Mouse (Mus musculus) limb, embryonic 11.5 days (tissue): ENCODE results near the gene Gm17482. TPM values are rescaled to one million over a fixed set of nuclear protein-coding genes. Genes with fewer than 3 reads are reported as not detected.

Experiments
- ATAC-seq: fragments of 200-750 bp; cut with Nextera tagmentation; 2 replicates; pipeline ENCODE4 v1.8.0; 2017; ENCODE audit warnings: low read depth; ENCODE audit not compliant: insufficient number of reproducible peaks, low FRiP score, low TSS enrichment
- DNase-seq: peaks from one replicate; pipeline ENCODE4 v3.0.0-alpha.2; 2015; ENCODE audit warnings: low spot score
- H3K27ac ChIP-seq: fragments of 300-500 bp; sonication (generic); replicated peaks from 2 replicates; pipeline ENCODE4 v1.5.1; 2014; ENCODE audit warnings: low read depth, mild to moderate bottlenecking, low read length
- H3K27me3 ChIP-seq: fragments of 300-500 bp; sonication (generic); 2 replicates; pipeline ENCODE4 v1.6.1; 2014; ENCODE audit warnings: mild to moderate bottlenecking, low read length, mixed read lengths; ENCODE audit not compliant: control insufficient read depth, insufficient read depth
- H3K36me3 ChIP-seq: fragments of 300-500 bp; sonication (generic); 2 replicates; pipeline ENCODE4 v1.6.1; 2014; ENCODE audit warnings: mild to moderate bottlenecking, low read length, moderate library complexity, mixed read lengths; ENCODE audit not compliant: control insufficient read depth, insufficient read depth
- H3K4me1 ChIP-seq: fragments of 300-500 bp; sonication (generic); 2 replicates; pipeline ENCODE4 v1.6.1; 2014; ENCODE audit warnings: low read length, mixed read lengths; ENCODE audit not compliant: control insufficient read depth, insufficient read depth
- H3K4me2 ChIP-seq: fragments of 300-500 bp; sonication (generic); 2 replicates; pipeline ENCODE4 v1.6.1; 2014; ENCODE audit warnings: low read depth, mild to moderate bottlenecking, moderate library complexity; ENCODE audit not compliant: severe bottlenecking
- H3K4me3 ChIP-seq: fragments of 300-500 bp; sonication (generic); 2 replicates; pipeline ENCODE4 v1.5.1; 2014; ENCODE audit warnings: low read depth, low read length
- H3K9ac ChIP-seq: fragments of 300-500 bp; sonication (generic); 2 replicates; pipeline ENCODE4 v1.6.1; 2014; ENCODE audit warnings: mild to moderate bottlenecking, low read length
- H3K9me3 ChIP-seq: fragments of 300-500 bp; sonication (generic); 2 replicates; pipeline ENCODE4 v1.6.1; 2016; ENCODE audit warnings: low read length; ENCODE audit not compliant: control insufficient read depth
- WGBS: fragments of 180-500 bp; shearing (Covaris S2); extraction: QIAGEN DNeasy Blood & Tissue Kit; methylation state at CpG from one replicate; pipeline ENCODE4 v1.1.7; 2014; 5-methylcytosine and 5-hydroxymethylcytosine counted together
- polyA plus RNA-seq: library from polyadenylated mRNA; unstranded; fragments of >200 nt; fragmentation: Nextera tagmentation; extraction: Ambion mirVana; gene quantifications from 2 replicates; pipeline ENCODE4 v1.2.1, GENCODE M21; 2014

Gm17482 gene
- polyA plus RNA-seq, 1 experiment from 2014 or later, result not detected

DNA sequence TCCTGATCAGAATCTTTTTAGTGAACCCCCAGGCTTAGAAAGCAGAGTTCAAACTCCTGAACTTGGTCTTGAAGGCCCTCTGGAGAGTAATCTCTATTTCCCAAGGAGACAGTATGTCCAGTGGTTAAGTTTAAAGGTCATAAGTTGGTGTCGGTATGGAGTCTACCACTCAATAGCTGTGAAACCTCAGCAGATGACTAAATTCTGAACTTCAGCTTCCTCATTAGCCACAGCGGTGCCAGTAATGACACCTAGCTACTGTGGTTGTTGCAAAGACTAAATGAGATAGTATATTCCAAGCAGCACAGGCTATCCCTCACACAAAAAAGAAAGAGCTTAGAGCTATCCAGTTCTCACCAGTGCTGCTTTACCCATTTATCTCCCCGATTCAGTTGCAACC, 61.1 kb downstream of the Gm17482 start:
- Histone ChIP-seq H3K27me3 (no peaks in the 10 kb centered on the region), H3K27ac (no peak overlapping the region), H3K4me3 (no peak overlapping the region), H3K9me3 (no peaks in the 10 kb centered on the region), H3K9ac (no peak overlapping the region), H3K36me3 (no peaks in the 10 kb centered on the region), H3K4me2 (no peak overlapping the region), H3K4me1 (no peaks in the 10 kb centered on the region)
- ATAC-seq, result no peak
- 88% methylated on average over 3 of the region's 3 CpGs for WGBS
- no peak for DNase-seq

DNA sequence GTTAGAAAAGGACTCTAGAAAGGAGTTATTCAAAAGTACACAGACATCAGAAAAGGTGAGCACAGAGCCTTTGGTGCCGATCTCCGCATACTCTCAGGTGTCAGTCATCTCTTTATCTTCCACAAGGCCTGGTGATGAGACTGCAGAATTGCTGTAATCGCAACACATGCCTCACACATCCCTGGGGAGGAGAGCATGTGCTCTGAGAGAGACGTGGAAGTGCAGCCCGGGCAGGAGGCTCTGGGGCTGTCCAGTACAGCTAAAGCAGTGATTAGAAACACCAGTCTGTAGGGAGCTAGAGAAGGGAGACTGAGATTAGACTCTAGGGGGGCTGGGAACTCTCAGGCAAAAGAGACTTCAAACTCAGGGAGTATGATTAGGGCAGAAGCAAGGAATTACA, 63.4 kb downstream of the Gm17482 start:
- no peaks in the 10 kb centered on the region for H3K27me3 ChIP-seq
- no peak overlapping the region for H3K27ac ChIP-seq
- ATAC-seq, result no peak
- no peak overlapping the region for H3K4me2 ChIP-seq
- no peak overlapping the region for H3K4me3 ChIP-seq
- 70% methylated on average over 5 of the region's 5 CpGs for WGBS
- H3K4me1 ChIP-seq, result no peaks in the 10 kb centered on the region
- no peaks in the 10 kb centered on the region for H3K36me3 ChIP-seq
- H3K9ac ChIP-seq, result no peak overlapping the region
- no peaks in the 10 kb centered on the region for H3K9me3 ChIP-seq
- DNase-seq, result no peak

DNA sequence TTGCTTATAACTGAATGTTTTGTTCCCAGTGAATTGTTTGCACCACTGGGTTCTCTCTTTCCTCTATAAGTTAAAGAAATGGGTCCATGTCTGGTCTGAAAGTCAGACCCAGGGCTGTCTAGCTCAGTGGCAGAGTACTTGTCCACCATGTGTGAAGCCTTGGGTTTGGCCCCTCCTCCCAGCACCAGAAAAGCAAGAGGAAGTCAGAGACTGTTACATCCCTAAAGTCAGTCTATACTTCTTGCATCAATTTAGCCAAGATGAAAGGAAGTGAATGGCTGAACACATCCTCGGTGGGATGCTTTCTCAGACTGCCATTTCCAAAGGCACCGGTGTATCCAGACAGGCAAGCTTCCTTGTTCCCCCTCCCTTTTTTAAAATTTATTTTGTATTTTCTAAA, 63.9 kb downstream of the Gm17482 start:
- Histone ChIP-seq H3K36me3 (no peaks in the 10 kb centered on the region), H3K4me3 (no peak overlapping the region), H3K4me2 (no peak overlapping the region), H3K9ac (no peak overlapping the region), H3K9me3 (no peaks in the 10 kb centered on the region), H3K27me3 (no peaks in the 10 kb centered on the region), H3K27ac (no peak overlapping the region), H3K4me1 (no peaks in the 10 kb centered on the region)
- ATAC-seq (no peak), DNase-seq (no peak)
- 84% methylated on average over 2 of the region's 2 CpGs for WGBS

DNA sequence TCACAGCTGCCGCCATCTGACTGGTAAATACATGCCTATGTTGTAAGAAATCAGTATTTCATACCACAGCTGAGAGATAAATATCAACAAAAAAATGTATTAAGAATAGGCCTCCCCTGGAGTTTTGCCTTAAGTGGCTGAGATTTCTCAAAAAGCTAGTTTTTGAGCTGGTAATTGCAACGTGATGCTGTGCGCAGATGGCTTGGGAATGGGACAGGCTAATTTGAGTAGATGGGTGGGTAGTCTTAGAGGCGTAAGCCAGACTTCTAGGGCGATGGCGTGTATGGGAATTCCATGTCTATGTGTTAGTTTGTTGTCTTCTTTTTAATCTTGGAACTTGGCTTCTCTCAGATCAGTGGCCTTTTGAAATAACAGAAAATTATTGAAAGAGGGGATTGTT, 64.7 kb downstream of the Gm17482 start:
- Histone ChIP-seq H3K4me1 (no peaks in the 10 kb centered on the region), H3K36me3 (no peaks in the 10 kb centered on the region), H3K27ac (no peak overlapping the region), H3K4me2 (no peak overlapping the region), H3K9me3 (no peaks in the 10 kb centered on the region), H3K27me3 (no peaks in the 10 kb centered on the region), H3K4me3 (no peak overlapping the region), H3K9ac (no peak overlapping the region)
- DNase-seq, result no peak
- ATAC-seq, result no peak
- 91% methylated on average over 6 of the region's 6 CpGs for WGBS

- Histone ChIP-seq H3K27ac (no peak overlapping the region), H3K4me3 (no peak overlapping the region), H3K36me3 (no peaks in the 10 kb centered on the region), H3K9me3 (no peaks in the 10 kb centered on the region), H3K4me1 (no peaks in the 10 kb centered on the region), H3K4me2 (no peak overlapping the region), H3K27me3 (no peaks in the 10 kb centered on the region), H3K9ac (no peak overlapping the region)
- 79% methylated on average over 6 of the region's 6 CpGs for WGBS
- ATAC-seq (no peak), DNase-seq (no peak)
Measured at GRCm38 (mm10) chr6:115292621-115293020, 65.5 kb downstream of the Gm17482 start.

DNA sequence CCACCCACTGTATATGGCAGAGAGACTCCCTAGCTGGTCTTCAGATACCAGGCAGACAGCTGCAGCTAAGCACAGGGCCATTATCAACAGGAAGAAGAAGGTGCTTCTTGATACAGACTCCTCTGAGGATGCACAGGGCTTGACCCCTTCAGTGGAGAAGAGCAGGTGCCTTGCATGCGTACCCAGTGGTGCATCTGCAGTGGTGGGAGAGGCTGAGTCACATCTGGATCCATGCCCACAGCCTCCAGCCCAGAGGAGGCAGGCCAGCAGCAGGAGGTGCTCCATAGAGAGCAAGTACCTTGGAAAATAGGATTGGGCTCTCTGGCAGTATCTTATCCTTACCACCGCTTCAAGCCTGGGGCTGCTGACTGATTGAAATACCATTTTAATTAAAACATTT, 66.7 kb downstream of the Gm17482 start:
- Histone ChIP-seq H3K4me2 (no peak overlapping the region), H3K27me3 (no peaks in the 10 kb centered on the region), H3K9me3 (no peaks in the 10 kb centered on the region), H3K4me3 (no peak overlapping the region), H3K9ac (no peak overlapping the region), H3K27ac (no peak overlapping the region), H3K4me1 (no peaks in the 10 kb centered on the region), H3K36me3 (no peaks in the 10 kb centered on the region)
- ATAC-seq (no peak), DNase-seq (no peak)
- WGBS, result 90% methylated on average over 2 of the region's 2 CpGs

- WGBS, result 83% methylated on average over 2 of the region's 2 CpGs
- Histone ChIP-seq H3K27me3 (no peaks in the 10 kb centered on the region), H3K9me3 (no peaks in the 10 kb centered on the region), H3K36me3 (no peaks in the 10 kb centered on the region), H3K27ac (no peak overlapping the region), H3K4me3 (no peak overlapping the region), H3K4me2 (no peak overlapping the region), H3K9ac (no peak overlapping the region), H3K4me1 (peaks cover 2% of the 10 kb centered on the region; the same call in 1 of the 2 replicates)
- no peak for ATAC-seq
- DNase-seq, result no peak
Measured at GRCm38 (mm10) chr6:115307134-115307533, 80.0 kb downstream of the Gm17482 start.

Other genes with a start within 250 kb of the Gm17482 start
- 91.1 and 94.2 TPM in 2 replicates for gene Tamm41, start 189.5 kb upstream of the Gm17482 start, polyA plus RNA-seq
- gene Syn2, start 92.4 kb upstream of the Gm17482 start, polyA plus RNA-seq, result 0.44 and 0.99 TPM in 2 replicates
- gene Timp4, start 24.9 kb downstream of the Gm17482 start, polyA plus RNA-seq, result 0.14 and 0.31 TPM in 2 replicates
- 0.21 and 0.38 TPM in 2 replicates for gene Pparg, start 133.6 kb downstream of the Gm17482 start, polyA plus RNA-seq